Mouse (Mus musculus): ENCODE data around the gene Dennd2a. TPM values are rescaled to one million over a fixed set of nuclear protein-coding genes. Genes with fewer than 3 reads are reported as not detected.

The Dennd2a gene
- polyA plus RNA-seq, 1 experiment from 2014 or later = 18.9 TPM

DNA sequence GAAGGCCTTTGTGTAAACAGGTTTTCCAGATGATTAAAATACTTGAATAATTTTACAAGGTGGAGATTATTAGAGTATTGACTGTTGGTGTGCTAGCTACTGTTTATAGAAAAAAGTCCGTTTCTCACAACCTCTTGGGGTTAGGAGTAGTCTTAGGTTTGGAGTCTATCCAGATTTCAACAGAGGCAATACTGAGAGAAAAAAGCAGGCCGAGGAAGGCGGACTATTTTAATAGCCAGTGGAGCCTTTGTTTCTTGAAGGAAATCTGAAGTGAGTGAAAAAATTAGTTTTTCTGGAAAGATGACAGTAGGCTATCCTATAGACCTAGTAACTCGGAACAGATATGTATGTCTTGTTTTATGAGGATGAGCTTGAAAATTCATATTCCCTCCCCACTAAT lies 33.8 kb upstream of the Dennd2a start:
- 0 out of 2 replicates have a peak overlapping the region, but pooled peaks have one; percentile 82 for H3K27ac ChIP-seq (ENCODE audit: low read depth)
- H3K27me3 ChIP-seq (replicated peaks; ENCODE audit: control insufficient read depth, insufficient read depth, low read length) = no peaks in the 10 kb centered on the region
- H3K4me1 ChIP-seq (replicated peaks; ENCODE audit: control insufficient read depth, insufficient read depth, low read length) = peaks cover 9% of the 10 kb centered on the region
- no peak for DNase-seq (ENCODE audit: low spot score)
- no peak overlapping the region for H3K4me3 ChIP-seq (ENCODE audit: low read depth, low read length)
- H3K4me2 ChIP-seq (ENCODE audit: low read length) = peak overlapping the region; percentile 83
- no peak for ATAC-seq (replicated peaks; ENCODE audit: low FRiP score, low TSS enrichment, low read depth)
- H3K9me3 ChIP-seq (ENCODE audit: control insufficient read depth, low read length) = no peaks in the 10 kb centered on the region
- 94% methylated on average over 4 of the region's 4 CpGs for WGBS
- H3K9ac ChIP-seq (ENCODE audit: low read length) = no peak overlapping the region
- peaks cover 21% of the 10 kb centered on the region for H3K36me3 ChIP-seq (ENCODE audit: control insufficient read depth, insufficient read depth, low read length)

DNA sequence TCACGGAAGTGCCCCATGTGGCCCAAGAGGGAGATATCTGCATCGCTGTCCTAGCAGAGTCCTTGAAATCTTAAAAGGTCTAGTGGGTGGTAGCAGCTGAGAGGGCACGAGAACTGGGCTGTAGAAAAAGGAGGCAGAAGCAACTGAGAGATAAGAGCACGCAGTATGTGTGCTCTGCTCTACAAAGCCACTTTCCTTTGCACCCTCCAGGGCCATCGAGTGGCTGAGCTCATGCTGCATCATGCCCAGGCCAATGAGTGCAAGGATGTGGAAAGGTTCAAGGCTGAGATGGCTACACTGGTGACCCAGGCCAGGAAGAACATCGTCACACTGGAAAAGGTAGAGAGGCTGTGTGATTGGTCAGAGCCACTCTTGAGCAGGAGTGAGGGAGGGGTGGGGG lies 27.9 kb upstream of the Dennd2a start, which contains the start of gene Gm42420:
TSS of gene Gm42420 (plus strand) at position 237 of the 400 bp plus-strand sequence.
- no peaks in the 10 kb centered on the region for H3K4me1 ChIP-seq (replicated peaks; ENCODE audit: control insufficient read depth, insufficient read depth, low read length)
- no peak for DNase-seq (ENCODE audit: low spot score)
- H3K9ac ChIP-seq (ENCODE audit: low read length) = no peak within 1 kb of the TSS
- peaks cover 50% of the 10 kb centered on the region for H3K36me3 ChIP-seq (ENCODE audit: control insufficient read depth, insufficient read depth, low read length)
- 91% methylated on average over 6 of the region's 6 CpGs for WGBS
- no peaks in the 10 kb centered on the region for H3K27me3 ChIP-seq (replicated peaks; ENCODE audit: control insufficient read depth, insufficient read depth, low read length)
- no peak within 1 kb of the TSS for H3K4me3 ChIP-seq (ENCODE audit: low read depth, low read length)
- no peak within 1 kb of the TSS for H3K4me2 ChIP-seq (ENCODE audit: low read length)
- H3K27ac ChIP-seq (ENCODE audit: low read depth) = no peak within 1 kb of the TSS
- no peak for ATAC-seq (replicated peaks; ENCODE audit: low FRiP score, low TSS enrichment, low read depth)
- H3K9me3 ChIP-seq (ENCODE audit: control insufficient read depth, low read length) = no peaks in the 10 kb centered on the region

DNA sequence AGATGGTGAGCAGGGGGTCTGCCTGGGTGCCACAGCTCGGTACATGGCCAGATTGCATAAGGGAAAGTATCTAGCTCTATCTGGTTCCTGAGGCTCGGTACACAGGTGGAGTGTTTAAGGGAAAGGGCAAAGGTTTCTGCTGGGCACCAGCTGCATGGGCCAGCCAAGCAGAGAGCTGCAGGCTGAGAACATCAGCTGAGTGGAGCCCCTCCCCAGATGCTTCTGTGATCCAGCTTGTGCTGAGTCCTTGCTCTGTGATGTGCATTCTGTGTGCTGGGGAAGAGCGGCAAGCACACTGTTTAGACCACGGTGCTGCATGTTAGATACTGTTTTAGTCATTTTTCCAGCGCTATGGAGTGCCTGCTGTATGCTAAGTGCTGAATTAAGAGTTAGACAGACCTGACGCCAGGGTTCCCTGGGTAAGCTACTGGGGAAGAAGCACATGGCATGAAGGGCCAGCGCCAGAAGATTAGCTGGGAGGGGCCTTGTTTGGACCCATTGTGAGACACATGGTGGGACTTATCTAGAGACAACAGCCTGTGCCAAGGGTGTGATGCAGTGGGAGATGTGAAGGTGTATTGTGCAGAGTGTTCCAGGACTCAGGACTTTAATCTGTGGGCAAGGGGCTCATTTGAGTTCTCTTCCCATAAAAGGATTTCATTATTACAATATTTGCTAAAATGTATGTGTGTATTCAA lies 23.6 kb upstream of the Dennd2a start:
- peaks cover 59% of the 10 kb centered on the region for H3K36me3 ChIP-seq (ENCODE audit: control insufficient read depth, insufficient read depth, low read length)
- no peak overlapping the region for H3K27ac ChIP-seq (ENCODE audit: low read depth)
- ATAC-seq (replicated peaks; ENCODE audit: low FRiP score, low TSS enrichment, low read depth) (no peak), DNase-seq (ENCODE audit: low spot score) (no peak)
- H3K4me1 ChIP-seq (replicated peaks; ENCODE audit: control insufficient read depth, insufficient read depth, low read length) = no peaks in the 10 kb centered on the region
- 85% methylated on average over 7 of the region's 7 CpGs for WGBS
- no peaks in the 10 kb centered on the region for H3K9me3 ChIP-seq (ENCODE audit: control insufficient read depth, low read length)
- H3K4me3 ChIP-seq (ENCODE audit: low read depth, low read length) = no peak overlapping the region
- no peak overlapping the region for H3K4me2 ChIP-seq (ENCODE audit: low read length)
- no peaks in the 10 kb centered on the region for H3K27me3 ChIP-seq (replicated peaks; ENCODE audit: control insufficient read depth, insufficient read depth, low read length)
- no peak overlapping the region for H3K9ac ChIP-seq (ENCODE audit: low read length)

DNA sequence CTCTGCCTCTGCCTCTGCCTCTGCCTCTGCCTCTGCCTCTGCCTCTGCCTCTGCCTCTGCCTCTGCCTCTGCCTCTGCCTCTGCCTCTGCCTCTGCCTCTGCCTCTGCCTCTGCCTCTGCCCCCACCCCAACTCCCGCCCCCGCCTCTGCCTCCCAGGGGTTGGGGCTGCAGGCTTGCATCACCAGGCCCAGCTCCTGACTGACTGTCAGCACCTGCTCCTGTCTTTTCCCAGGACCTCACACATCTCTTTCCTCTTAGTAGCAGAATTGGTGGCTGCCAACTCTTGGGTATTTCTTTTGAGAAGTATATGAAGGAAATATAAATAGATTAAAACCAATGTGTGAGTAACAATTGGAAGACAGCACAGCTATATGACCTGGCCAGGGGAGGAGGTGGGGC lies 22.9 kb upstream of the Dennd2a start:
- Histone ChIP-seq H3K9ac (ENCODE audit: low read length) (no peak overlapping the region), H3K4me2 (ENCODE audit: low read length) (no peak overlapping the region), H3K36me3 (ENCODE audit: control insufficient read depth, insufficient read depth, low read length) (peaks cover 53% of the 10 kb centered on the region), H3K27ac (ENCODE audit: low read depth) (no peak overlapping the region), H3K4me1 (replicated peaks; ENCODE audit: control insufficient read depth, insufficient read depth, low read length) (no peaks in the 10 kb centered on the region), H3K27me3 (replicated peaks; ENCODE audit: control insufficient read depth, insufficient read depth, low read length) (no peaks in the 10 kb centered on the region), H3K9me3 (ENCODE audit: control insufficient read depth, low read length) (no peaks in the 10 kb centered on the region), H3K4me3 (ENCODE audit: low read depth, low read length) (no peak overlapping the region)
- WGBS = 84% methylated on average over 2 of the region's 2 CpGs
- no peak for DNase-seq (ENCODE audit: low spot score)
- no peak for ATAC-seq (replicated peaks; ENCODE audit: low FRiP score, low TSS enrichment, low read depth)

DNA sequence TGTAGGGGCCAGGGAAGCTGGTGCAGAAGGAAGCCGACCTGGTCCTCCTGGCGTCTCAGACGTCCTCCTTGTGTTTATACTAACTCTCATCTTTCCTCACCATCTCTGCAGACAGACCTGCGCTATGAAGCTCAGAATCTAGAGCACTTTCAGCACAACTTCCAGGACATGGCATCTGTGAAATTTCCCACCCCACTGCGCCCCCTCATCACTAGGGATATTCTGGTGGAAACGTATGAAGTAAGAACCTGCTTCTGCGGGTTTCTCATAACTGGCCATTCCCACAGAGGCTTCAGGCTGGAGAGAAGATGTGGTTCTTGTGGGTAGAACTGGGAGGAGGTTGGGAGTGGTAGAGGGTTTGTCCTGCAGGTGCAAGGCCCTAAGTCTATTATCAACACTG lies 21.9 kb upstream of the Dennd2a start:
- H3K36me3 ChIP-seq (ENCODE audit: control insufficient read depth, insufficient read depth, low read length) = peaks cover 53% of the 10 kb centered on the region
- no peaks in the 10 kb centered on the region for H3K9me3 ChIP-seq (ENCODE audit: control insufficient read depth, low read length)
- H3K4me2 ChIP-seq (ENCODE audit: low read length) = no peak overlapping the region
- WGBS = 81% methylated on average over 7 of the region's 7 CpGs
- DNase-seq (ENCODE audit: low spot score) (no peak), ATAC-seq (replicated peaks; ENCODE audit: low FRiP score, low TSS enrichment, low read depth) (no peak)
- no peak overlapping the region for H3K4me3 ChIP-seq (ENCODE audit: low read depth, low read length)
- no peak overlapping the region for H3K9ac ChIP-seq (ENCODE audit: low read length)
- H3K27me3 ChIP-seq (replicated peaks; ENCODE audit: control insufficient read depth, insufficient read depth, low read length) = no peaks in the 10 kb centered on the region
- H3K4me1 ChIP-seq (replicated peaks; ENCODE audit: control insufficient read depth, insufficient read depth, low read length) = peaks cover 4% of the 10 kb centered on the region
- no peak overlapping the region for H3K27ac ChIP-seq (ENCODE audit: low read depth)

DNA sequence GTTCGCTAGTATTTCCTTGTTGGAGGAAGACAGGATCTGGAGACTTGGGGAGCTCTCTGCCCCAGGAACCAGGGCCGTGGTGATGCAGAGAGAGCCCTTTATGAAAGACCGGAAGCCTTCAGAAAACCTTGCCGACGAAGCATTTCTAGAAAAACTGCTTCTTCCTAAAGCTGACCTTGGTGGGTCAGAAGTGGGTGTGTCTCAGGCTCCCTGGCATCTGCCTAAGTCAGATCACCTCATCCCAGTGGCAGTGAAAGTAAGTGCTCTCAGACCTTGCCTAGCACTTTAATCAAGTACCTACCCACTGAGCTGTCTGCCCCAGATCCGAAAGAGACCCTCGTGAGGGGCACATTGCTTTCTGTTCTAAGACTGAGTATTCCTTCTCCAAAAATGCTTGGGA lies 17.3 kb upstream of the Dennd2a start:
- Histone ChIP-seq H3K4me1 (replicated peaks; ENCODE audit: control insufficient read depth, insufficient read depth, low read length) (peaks cover 6% of the 10 kb centered on the region), H3K9ac (ENCODE audit: low read length) (peak overlapping the region; percentile 78), H3K27ac (ENCODE audit: low read depth) (no peak overlapping the region), H3K4me2 (ENCODE audit: low read length) (peak overlapping the region; percentile 59), H3K36me3 (ENCODE audit: control insufficient read depth, insufficient read depth, low read length) (peaks cover 29% of the 10 kb centered on the region), H3K4me3 (ENCODE audit: low read depth, low read length) (peak overlapping the region; percentile 59; the same call in 1 of the 2 replicates), H3K27me3 (replicated peaks; ENCODE audit: control insufficient read depth, insufficient read depth, low read length) (no peaks in the 10 kb centered on the region), H3K9me3 (ENCODE audit: control insufficient read depth, low read length) (no peaks in the 10 kb centered on the region)
- WGBS = 65% methylated on average over 7 of the region's 7 CpGs
- no peak for ATAC-seq (replicated peaks; ENCODE audit: low FRiP score, low TSS enrichment, low read depth)
- DNase-seq (ENCODE audit: low spot score) = no peak

DNA sequence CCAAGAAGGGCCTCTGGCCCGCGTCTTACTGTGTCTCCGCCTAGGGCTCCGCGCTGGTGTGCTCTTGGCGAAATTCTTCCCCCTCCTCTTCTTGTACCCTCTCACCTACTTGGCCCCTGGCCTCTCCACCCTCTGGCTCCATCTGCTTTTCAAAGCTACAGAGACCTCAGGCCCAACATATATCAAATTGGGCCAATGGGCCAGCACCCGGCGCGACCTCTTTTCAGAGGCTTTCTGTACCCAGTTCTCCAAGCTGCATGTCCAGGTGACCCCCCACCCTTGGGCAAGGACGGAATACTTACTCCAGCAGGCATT lies 16.8 kb upstream of the Dennd2a start:
- peaks cover 6% of the 10 kb centered on the region for H3K4me1 ChIP-seq (replicated peaks; ENCODE audit: control insufficient read depth, insufficient read depth, low read length)
- DNase-seq (ENCODE audit: low spot score) (no peak), ATAC-seq (replicated peaks; ENCODE audit: low FRiP score, low TSS enrichment, low read depth) (peak; percentile 25; the same call in 1 of the 2 replicates)
- peak overlapping the region; percentile 59 for H3K4me3 ChIP-seq (ENCODE audit: low read depth, low read length)
- 29% methylated on average over 10 of the region's 10 CpGs for WGBS
- peak overlapping the region; percentile 59 for H3K4me2 ChIP-seq (ENCODE audit: low read length)
- no peaks in the 10 kb centered on the region for H3K9me3 ChIP-seq (ENCODE audit: control insufficient read depth, low read length)
- peak overlapping the region; percentile 78 for H3K9ac ChIP-seq (ENCODE audit: low read length)
- no peaks in the 10 kb centered on the region for H3K27me3 ChIP-seq (replicated peaks; ENCODE audit: control insufficient read depth, insufficient read depth, low read length)
- H3K36me3 ChIP-seq (ENCODE audit: control insufficient read depth, insufficient read depth, low read length) = peaks cover 25% of the 10 kb centered on the region
- peak overlapping the region; percentile 88; the same call in 1 of the 2 replicates for H3K27ac ChIP-seq (ENCODE audit: low read depth)

DNA sequence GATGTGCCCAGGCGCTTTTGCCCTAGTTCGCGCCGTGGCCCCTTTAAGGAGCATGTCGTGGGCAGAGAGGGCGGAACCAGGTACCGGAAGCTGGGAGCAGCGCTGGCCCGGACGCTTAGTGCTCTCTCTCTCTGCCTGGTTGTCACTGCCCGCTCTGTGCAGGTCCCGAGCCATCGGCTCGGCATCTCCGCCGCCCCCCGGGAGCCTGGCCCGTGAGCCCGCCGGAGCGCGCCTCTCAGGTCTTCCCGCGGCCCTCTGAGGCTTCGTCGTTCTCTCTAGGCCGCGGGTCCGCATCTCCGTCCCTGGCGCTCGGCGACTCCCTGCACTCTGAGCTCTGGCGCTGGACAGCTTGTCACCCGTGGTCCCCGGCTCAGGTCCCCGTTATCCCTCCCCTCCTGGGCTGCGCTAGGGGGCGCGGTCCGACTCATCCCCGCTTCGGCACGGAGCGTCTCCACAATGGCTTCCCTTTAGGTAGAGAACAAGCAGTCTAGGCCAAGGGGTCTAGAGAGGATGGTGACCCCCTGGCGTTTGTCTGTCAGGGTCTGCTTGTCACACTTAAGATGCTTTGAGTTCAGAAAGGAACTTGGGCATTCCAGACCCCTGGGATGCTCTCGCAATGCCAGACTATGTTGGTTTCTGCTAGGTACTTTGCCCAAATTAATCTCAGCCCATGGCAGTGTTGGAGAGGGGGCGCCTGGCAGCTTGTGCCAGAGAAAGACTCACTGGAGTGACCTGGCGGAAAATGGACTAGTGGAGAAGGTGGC lies 16.3 kb upstream of the Dennd2a start, which contains the start of gene Adck2:
TSS of gene Adck2 (plus strand) at position 83 of the 764 bp plus-strand sequence.
- Histone ChIP-seq H3K9me3 (ENCODE audit: control insufficient read depth, low read length) (no peaks in the 10 kb centered on the region), H3K9ac (ENCODE audit: low read length) (peak within 1 kb of the TSS; percentile 78), H3K36me3 (ENCODE audit: control insufficient read depth, insufficient read depth, low read length) (peaks cover 20% of the 10 kb centered on the region), H3K4me2 (ENCODE audit: low read length) (peak within 1 kb of the TSS; percentile 59), H3K4me3 (ENCODE audit: low read depth, low read length) (peak within 1 kb of the TSS; percentile 59), H3K27me3 (replicated peaks; ENCODE audit: control insufficient read depth, insufficient read depth, low read length) (no peaks in the 10 kb centered on the region), H3K4me1 (replicated peaks; ENCODE audit: control insufficient read depth, insufficient read depth, low read length) (peaks cover 6% of the 10 kb centered on the region), H3K27ac (ENCODE audit: low read depth) (peak within 1 kb of the TSS; percentile 88)
- under 1% methylated on average over 47 of the region's 49 CpGs for WGBS
- DNase-seq (ENCODE audit: low spot score) (peak; percentile 88), ATAC-seq (replicated peaks; ENCODE audit: low FRiP score, low TSS enrichment, low read depth) (peak; percentile 95)
